Mouse (Mus musculus) midbrain, embryonic 13.5 days (tissue): ENCODE measurements at regions not wholly inside any gene's neighbourhood (a gene's known extent, or its start where the extent isn't known, plus 50 kb on each side); places are given as distances from the start of the nearest gene placed in this dataset.

Experiments used
- ATAC-seq: fragments of 200-750 bp; cut with Nextera tagmentation; 2 replicates; pipeline ENCODE4 v1.8.0; 2017; ENCODE audit warnings: mild to moderate bottlenecking, moderate TSS enrichment, moderate library complexity
- H3K27ac ChIP-seq: fragments of 300-500 bp; sonication (generic); 2 replicates; pipeline ENCODE4 v1.5.1; 2015; ENCODE audit warnings: inconsistent platforms, mild to moderate bottlenecking, moderate library complexity
- H3K27me3 ChIP-seq: fragments of 300-500 bp; sonication (generic); 2 replicates; pipeline ENCODE4 v1.6.1; 2015; ENCODE audit warnings: mild to moderate bottlenecking, inconsistent platforms
- H3K36me3 ChIP-seq: fragments of 300-500 bp; sonication (generic); 2 replicates; pipeline ENCODE4 v1.6.1; 2015; ENCODE audit warnings: mild to moderate bottlenecking, inconsistent platforms
- H3K4me1 ChIP-seq: fragments of 300-500 bp; sonication (generic); replicated peaks from 2 replicates; pipeline ENCODE4 v1.6.1; 2015; ENCODE audit warnings: inconsistent platforms
- H3K4me2 ChIP-seq: fragments of 300-500 bp; sonication (generic); replicated peaks from 2 replicates; pipeline ENCODE4 v1.6.1; 2015; ENCODE audit warnings: moderate library complexity, mild to moderate bottlenecking, inconsistent platforms
- H3K4me3 ChIP-seq: fragments of 300-500 bp; sonication (generic); replicated peaks from 2 replicates; pipeline ENCODE4 v1.5.1; 2015; ENCODE audit warnings: mild to moderate bottlenecking, inconsistent platforms
- H3K9ac ChIP-seq: fragments of 300-500 bp; sonication (generic); replicated peaks from 2 replicates; pipeline ENCODE4 v1.6.1; 2015; ENCODE audit warnings: mild to moderate bottlenecking, inconsistent platforms
- H3K9me3 ChIP-seq: fragments of 300-500 bp; sonication (generic); 2 replicates; pipeline ENCODE4 v1.6.1; 2016; ENCODE audit warnings: mild to moderate bottlenecking, inconsistent platforms
- WGBS: fragments of 180-500 bp; shearing (Covaris S2); methylation state at CpG from one replicate; pipeline ENCODE4 v1.1.7; 2015; 5-methylcytosine and 5-hydroxymethylcytosine counted together

DNA sequence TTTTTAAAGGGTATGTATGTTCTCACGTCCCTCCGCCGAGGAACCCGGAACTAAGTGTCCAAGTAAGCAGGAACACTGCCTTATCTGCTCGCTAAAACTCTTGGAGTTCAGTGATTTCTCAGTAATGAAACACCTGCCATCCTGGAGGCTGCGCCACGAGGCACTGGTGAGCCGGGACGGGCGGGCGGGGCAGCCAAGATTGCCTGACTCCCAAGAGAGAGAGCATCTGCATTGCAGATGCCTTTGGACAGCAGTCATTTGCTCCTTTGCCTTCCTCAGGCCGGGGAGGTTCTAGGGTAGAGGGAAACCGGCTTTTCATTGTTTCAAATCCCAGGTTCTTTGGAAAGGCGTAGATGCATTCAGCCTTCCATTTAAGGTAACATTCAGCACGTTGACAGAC, 450.8 kb downstream of the Zfp704 start:
- WGBS, result 29% methylated on average over 15 of the region's 15 CpGs
- Histone ChIP-seq H3K36me3 (no peaks in the 10 kb centered on the region), H3K4me2 (no peak overlapping the region), H3K4me3 (no peak overlapping the region), H3K27me3 (no peaks in the 10 kb centered on the region), H3K9me3 (no peaks in the 10 kb centered on the region), H3K27ac (no peak overlapping the region), H3K9ac (no peak overlapping the region), H3K4me1 (no peaks in the 10 kb centered on the region; the same call in 1 of the 2 replicates)
- no peak for ATAC-seq

DNA sequence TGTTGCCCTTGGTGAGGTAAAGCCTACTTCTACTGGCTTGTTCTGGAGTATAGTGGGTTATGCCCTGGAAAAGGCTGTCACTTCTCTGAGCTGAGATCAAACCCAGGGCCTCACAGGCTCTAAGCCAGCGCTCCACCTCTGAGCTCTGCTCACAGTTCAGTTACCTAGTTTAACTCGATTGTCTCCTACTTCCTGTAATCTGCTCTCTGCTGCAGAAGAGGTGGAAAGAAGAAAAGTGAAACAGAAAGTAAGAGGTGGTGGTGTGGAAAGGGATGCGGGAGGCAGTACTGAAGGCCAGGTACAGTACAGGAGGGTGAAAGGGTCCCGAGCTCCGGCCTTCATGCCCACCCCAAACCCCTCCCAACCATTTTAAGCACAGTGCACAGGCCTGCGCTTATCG, 455.7 kb downstream of the Zfp704 start:
- ATAC-seq, result no peak
- Histone ChIP-seq H3K4me3 (no peak overlapping the region), H3K4me2 (no peak overlapping the region), H3K27ac (no peak overlapping the region), H3K9me3 (no peaks in the 10 kb centered on the region), H3K27me3 (no peaks in the 10 kb centered on the region), H3K9ac (no peak overlapping the region), H3K4me1 (no peaks in the 10 kb centered on the region; the same call in 1 of the 2 replicates), H3K36me3 (no peaks in the 10 kb centered on the region)
- WGBS, result 82% methylated on average over 7 of the region's 7 CpGs

DNA sequence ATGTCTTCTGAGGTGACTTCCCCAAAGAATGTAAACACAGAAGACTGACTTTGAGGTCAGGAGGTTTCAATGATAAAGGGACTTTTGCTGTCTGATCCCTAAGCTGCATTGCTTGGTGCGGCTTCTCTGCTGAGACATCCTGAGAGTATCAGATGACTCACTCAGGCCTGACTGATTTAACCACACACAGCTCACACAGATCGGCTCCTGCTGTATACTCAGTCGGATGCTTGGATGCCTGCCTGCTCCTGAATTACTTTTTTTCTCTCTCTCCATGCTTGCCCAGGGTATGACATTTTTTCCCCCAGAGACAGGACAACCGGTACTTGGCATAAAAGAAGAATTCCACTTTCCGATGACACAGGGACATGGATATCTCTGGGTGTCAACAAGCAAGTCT, 456.2 kb downstream of the Zfp704 start:
- Histone ChIP-seq H3K36me3 (no peaks in the 10 kb centered on the region), H3K4me2 (no peak overlapping the region), H3K9ac (no peak overlapping the region), H3K9me3 (no peaks in the 10 kb centered on the region), H3K27ac (no peak overlapping the region), H3K27me3 (no peaks in the 10 kb centered on the region), H3K4me1 (no peaks in the 10 kb centered on the region), H3K4me3 (no peak overlapping the region)
- ATAC-seq, result no peak
- WGBS, result 31% methylated on average over 5 of the region's 5 CpGs

DNA sequence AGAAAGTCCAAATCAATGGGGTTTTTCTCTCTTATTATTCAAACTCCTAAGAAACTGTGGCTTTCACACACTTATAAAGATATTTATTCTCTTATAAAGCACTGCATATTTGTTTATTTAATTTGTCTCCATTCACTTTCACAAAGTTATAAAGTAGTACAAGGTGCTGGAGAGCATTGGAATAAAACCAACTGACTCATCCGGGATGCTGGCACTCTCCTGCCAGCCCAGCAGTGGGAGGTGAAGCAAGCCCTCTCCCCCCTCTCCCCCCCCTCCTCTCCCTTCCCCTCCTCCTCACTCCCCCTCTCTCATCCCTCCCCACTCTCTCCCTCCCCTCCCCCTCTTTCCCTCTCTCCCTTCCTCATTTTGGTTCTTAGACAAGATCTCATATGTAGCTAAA, 457.6 kb downstream of the Zfp704 start:
- Histone ChIP-seq H3K4me2 (no peak overlapping the region), H3K9me3 (no peaks in the 10 kb centered on the region), H3K9ac (no peak overlapping the region), H3K4me3 (no peak overlapping the region), H3K27ac (no peak overlapping the region), H3K27me3 (no peaks in the 10 kb centered on the region), H3K4me1 (no peaks in the 10 kb centered on the region), H3K36me3 (no peaks in the 10 kb centered on the region)
- no peak for ATAC-seq
- WGBS, result 37% methylated on average over 1 of the region's 1 CpGs

DNA sequence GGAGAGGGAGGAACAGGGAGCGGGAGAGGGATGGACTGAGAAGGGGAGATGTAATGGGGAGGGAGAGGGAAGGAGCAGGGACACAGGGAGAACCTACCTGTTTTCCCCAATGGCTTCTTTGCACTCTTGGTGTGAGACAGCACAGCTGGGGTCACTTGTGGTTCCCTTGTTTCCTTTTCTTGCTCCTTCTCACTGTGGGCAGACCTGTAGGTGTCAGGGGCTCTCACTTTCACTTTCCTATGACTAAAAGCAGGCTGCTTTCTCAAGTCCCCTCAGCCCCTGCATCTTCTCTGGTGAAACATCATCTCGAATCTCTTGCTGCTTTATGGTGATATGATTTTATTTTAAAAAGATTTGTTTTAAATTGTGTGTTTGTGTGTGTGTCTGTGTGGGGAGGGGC, 458.3 kb downstream of the Zfp704 start:
- Histone ChIP-seq H3K4me2 (no peak overlapping the region), H3K27ac (no peak overlapping the region), H3K27me3 (no peaks in the 10 kb centered on the region), H3K4me1 (no peaks in the 10 kb centered on the region), H3K36me3 (no peaks in the 10 kb centered on the region), H3K4me3 (no peak overlapping the region), H3K9me3 (no peaks in the 10 kb centered on the region), H3K9ac (no peak overlapping the region)
- ATAC-seq, result no peak
- WGBS, result 44% methylated on average over 2 of the region's 2 CpGs

DNA sequence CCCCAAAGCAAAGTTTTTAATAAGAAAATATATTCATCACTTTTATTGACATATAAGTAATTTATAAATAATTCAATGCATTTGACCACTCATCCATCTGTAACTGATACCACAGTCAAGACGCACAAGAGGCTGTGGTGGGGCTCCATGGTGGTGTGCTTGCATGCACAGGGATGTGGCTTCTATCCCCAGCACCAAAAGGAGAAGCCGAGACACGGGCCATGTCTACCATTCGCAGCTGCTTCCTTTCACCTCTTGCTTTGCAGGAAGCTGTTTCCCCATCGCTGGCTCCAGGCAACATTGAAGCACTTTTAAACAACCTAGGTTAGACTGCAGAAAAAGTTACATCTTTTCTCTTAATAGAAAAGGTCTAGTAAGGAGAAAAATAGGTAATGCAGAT, 461.3 kb downstream of the Zfp704 start:
- no peaks in the 10 kb centered on the region for H3K4me1 ChIP-seq
- no peaks in the 10 kb centered on the region for H3K36me3 ChIP-seq
- no peak overlapping the region for H3K27ac ChIP-seq
- no peak overlapping the region for H3K4me2 ChIP-seq
- WGBS, result 90% methylated on average over 5 of the region's 5 CpGs
- no peak overlapping the region for H3K9ac ChIP-seq
- no peaks in the 10 kb centered on the region for H3K27me3 ChIP-seq
- no peak overlapping the region for H3K4me3 ChIP-seq
- no peak for ATAC-seq
- no peaks in the 10 kb centered on the region for H3K9me3 ChIP-seq

DNA sequence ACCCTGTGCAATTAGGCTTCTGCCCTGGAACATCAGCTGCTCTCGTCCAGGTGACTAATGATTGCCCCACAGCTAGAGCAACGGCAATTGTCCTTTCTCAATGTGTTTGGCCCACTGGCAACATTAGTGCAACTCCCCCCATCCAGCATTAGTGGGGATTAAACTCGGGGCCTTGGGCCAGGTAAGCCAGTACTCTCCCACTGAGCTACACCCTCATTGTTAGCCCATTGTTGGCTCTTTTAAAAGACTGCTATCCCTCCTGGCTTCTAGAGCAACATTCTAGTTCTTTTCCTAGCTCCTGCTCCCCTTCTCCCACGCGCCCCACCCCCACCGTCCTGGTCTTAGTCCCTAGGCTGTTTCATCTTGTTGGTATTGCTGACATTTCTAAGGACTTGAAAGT, 463.4 kb downstream of the Zfp704 start:
- Histone ChIP-seq H3K27ac (no peak overlapping the region), H3K27me3 (no peaks in the 10 kb centered on the region), H3K9me3 (no peaks in the 10 kb centered on the region), H3K4me2 (no peak overlapping the region), H3K36me3 (no peaks in the 10 kb centered on the region), H3K4me3 (no peak overlapping the region), H3K4me1 (no peaks in the 10 kb centered on the region), H3K9ac (no peak overlapping the region)
- 59% methylated on average over 6 of the region's 6 CpGs for WGBS
- no peak for ATAC-seq

DNA sequence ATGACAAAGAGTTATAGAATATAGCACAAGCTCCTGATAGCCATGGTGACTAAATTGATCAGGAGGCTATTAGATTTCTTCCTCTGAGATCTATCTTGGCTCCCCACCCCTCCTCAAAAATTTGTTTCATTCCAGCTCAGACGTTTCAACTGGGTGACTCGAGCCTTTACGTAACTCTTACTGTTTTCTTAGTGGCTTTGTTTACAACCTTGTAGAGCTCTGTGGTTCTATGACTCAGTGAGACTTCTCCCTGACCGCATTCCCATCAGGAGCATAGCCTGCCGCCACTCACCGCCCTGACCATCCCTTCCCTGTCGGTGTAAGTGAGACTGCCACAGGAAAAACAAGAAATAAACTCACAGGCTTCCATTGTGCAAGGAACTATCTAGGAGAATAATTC, 464.3 kb downstream of the Zfp704 start:
- Histone ChIP-seq H3K9ac (no peak overlapping the region), H3K36me3 (no peaks in the 10 kb centered on the region), H3K9me3 (no peaks in the 10 kb centered on the region), H3K4me2 (no peak overlapping the region), H3K27me3 (no peaks in the 10 kb centered on the region), H3K27ac (no peak overlapping the region), H3K4me3 (no peak overlapping the region), H3K4me1 (no peaks in the 10 kb centered on the region)
- ATAC-seq, result no peak
- WGBS, result 93% methylated on average over 7 of the region's 7 CpGs

DNA sequence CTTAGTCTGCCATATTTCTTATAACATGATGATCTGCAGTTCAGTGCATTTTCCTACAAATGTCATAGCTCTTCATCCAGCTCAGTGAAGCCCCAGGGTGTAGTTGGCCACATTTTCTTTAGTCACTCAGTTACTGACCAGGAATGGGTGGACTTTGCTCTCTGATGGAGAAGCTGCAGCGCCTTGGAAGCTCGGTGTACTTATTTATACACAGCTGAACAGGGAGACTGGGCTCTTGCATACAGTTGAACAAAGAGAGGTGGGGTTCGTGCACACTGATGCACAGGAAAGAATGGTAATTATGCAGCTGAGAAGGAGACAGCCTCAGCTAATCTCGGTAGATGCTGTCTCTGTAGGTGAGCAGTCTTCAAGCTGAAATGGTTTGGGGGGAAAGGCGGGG, 468.0 kb downstream of the Zfp704 start:
- no peak overlapping the region for H3K9ac ChIP-seq
- H3K4me1 ChIP-seq, result no peaks in the 10 kb centered on the region
- no peaks in the 10 kb centered on the region for H3K36me3 ChIP-seq
- WGBS, result 73% methylated on average over 5 of the region's 5 CpGs
- ATAC-seq, result no peak
- no peaks in the 10 kb centered on the region for H3K27me3 ChIP-seq
- no peak overlapping the region for H3K27ac ChIP-seq
- no peaks in the 10 kb centered on the region for H3K9me3 ChIP-seq
- no peak overlapping the region for H3K4me3 ChIP-seq
- H3K4me2 ChIP-seq, result no peak overlapping the region

DNA sequence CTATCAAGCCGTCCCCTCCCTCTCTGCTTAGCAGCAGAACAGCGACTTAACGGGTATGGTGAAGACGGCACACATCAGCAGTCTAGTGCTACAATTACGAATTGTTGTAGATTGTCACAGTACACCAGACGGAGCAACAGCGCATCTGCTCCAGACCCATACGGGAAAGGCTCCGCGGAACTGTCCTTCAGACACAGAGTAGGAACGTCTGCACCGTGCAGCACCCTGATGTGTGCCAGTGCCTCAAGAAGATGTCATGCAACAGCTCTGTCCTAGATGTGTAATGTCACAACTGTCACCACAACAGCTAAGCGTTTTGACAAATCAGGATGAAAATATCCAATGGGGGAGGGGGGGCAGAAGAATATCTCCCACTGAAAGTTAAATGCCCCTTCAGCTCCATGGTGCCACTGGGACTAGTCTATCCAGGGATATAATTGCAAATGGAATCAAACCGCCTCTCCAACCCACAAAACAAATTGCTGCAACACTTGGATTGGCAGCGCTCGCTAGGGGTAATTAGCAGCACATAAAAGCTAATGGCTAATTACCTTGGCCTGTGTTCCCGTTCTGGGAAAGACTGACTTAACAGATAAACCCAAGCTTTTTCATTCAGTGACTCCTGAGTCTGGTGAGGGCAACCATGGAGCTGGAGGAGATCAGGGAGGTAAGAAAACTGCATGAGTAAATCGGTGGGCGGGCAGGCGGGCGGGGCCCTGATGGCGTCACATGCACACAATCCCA, 472.6 kb downstream of the Zfp704 start:
- no peak for ATAC-seq
- Histone ChIP-seq H3K4me2 (no peak overlapping the region), H3K9ac (no peak overlapping the region), H3K4me3 (no peak overlapping the region), H3K27ac (no peak overlapping the region), H3K4me1 (no peaks in the 10 kb centered on the region), H3K36me3 (no peaks in the 10 kb centered on the region), H3K9me3 (no peaks in the 10 kb centered on the region), H3K27me3 (no peaks in the 10 kb centered on the region)
- 89% methylated on average over 22 of the region's 22 CpGs for WGBS

DNA sequence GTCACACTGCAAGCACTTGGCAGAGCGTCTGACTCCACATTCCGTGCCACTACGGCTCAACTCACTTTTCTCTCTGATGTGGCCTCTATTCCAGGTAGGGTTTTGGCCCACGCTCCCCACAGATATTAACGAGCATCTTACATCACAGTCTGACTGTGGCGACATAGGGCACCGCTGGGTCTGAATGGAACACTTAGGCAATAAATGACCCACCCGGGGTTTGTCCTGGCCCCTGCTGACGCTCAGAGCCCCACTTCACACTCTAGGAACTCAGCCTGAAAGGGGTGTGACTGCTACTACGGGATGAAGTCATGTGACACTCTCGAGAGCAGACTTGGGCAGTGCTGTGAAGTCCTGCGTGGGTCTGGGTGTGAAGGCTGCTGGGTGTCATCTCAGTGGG, 475.9 kb downstream of the Zfp704 start:
- Histone ChIP-seq H3K4me1 (no peaks in the 10 kb centered on the region), H3K36me3 (no peaks in the 10 kb centered on the region), H3K4me3 (no peak overlapping the region), H3K9me3 (no peaks in the 10 kb centered on the region), H3K27ac (no peak overlapping the region), H3K4me2 (no peak overlapping the region), H3K27me3 (no peaks in the 10 kb centered on the region), H3K9ac (no peak overlapping the region)
- 79% methylated on average over 12 of the region's 12 CpGs for WGBS
- ATAC-seq, result no peak

DNA sequence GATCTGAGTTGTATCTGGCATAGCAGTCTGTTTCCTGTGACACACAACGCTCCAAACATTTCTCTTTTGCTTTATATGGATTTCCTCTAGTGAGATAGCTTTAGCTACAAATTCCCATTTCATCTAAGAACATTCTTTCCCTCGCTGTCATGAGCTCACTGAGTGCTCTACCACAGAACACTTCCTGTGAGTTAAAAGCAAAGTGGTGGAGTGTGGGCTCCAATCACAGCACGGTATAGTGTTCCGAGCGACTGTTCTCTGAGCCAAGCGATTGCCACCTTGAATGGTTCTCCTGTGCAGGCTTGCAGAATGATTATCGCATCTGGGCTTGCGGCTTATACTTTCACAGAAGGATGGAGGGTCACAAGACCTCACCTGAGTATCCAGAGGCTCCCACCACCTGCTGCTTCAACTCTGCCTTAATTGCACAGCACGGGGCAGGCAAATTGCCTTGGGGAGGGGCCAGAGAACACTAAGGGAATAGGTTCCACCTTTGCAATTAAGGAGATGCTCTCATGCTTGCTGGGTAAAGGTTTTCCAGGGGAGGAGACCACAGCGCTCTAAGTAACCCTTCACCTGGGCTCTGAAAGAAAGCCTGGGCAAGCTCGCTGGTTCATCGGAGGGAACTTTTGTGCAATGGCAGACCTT, 477.7 kb downstream of the Zfp704 start:
- Histone ChIP-seq H3K4me2 (no peak overlapping the region), H3K27ac (no peak overlapping the region), H3K4me3 (no peak overlapping the region), H3K36me3 (no peaks in the 10 kb centered on the region), H3K9ac (no peak overlapping the region), H3K4me1 (no peaks in the 10 kb centered on the region), H3K27me3 (no peaks in the 10 kb centered on the region), H3K9me3 (no peaks in the 10 kb centered on the region)
- 91% methylated on average over 12 of the region's 12 CpGs for WGBS
- no peak for ATAC-seq

DNA sequence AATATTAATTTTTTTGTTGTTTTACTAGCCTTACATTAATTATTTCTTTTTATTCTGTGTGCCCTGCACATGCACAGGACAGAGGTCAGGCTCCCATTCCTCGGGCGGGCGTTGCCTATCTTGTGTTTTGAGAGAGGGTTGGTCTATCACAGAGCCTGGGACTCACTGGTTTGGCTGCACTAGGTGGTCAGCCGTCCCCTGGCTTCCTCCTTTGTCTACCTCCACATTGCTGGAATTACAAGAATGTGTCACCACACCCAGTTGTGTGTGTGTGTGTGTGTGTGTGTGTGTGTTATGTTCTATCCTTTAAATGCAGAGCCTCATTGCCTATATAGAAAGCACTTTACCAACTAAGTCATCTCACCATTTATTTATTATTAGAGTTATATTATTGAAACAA, 478.5 kb downstream of the Zfp704 start:
- Histone ChIP-seq H3K27me3 (no peaks in the 10 kb centered on the region), H3K27ac (no peak overlapping the region), H3K4me2 (no peak overlapping the region), H3K4me1 (no peaks in the 10 kb centered on the region), H3K36me3 (no peaks in the 10 kb centered on the region), H3K9me3 (no peaks in the 10 kb centered on the region), H3K4me3 (no peak overlapping the region), H3K9ac (no peak overlapping the region)
- 87% methylated on average over 4 of the region's 4 CpGs for WGBS
- no peak for ATAC-seq
